Mouse (Mus musculus) hindbrain, embryonic 12.5 days (tissue): Measurements from ENCODE around the gene Exosc1. TPM values are rescaled to one million over a fixed set of nuclear protein-coding genes. Genes with fewer than 3 reads are reported as not detected.

Experiments
- ATAC-seq: fragments of 200-750 bp; cut with Nextera tagmentation; 2 replicates; pipeline ENCODE4 v1.8.0; 2017; ENCODE audit warnings: moderate TSS enrichment; ENCODE audit not compliant: low FRiP score
- H3K27ac ChIP-seq: fragments of 300-500 bp; sonication (generic); 2 replicates; pipeline ENCODE4 v1.5.1; 2016; ENCODE audit warnings: mild to moderate bottlenecking
- H3K27me3 ChIP-seq: fragments of 300-500 bp; sonication (generic); 2 replicates; pipeline ENCODE4 v1.6.1; 2016; ENCODE audit warnings: mild to moderate bottlenecking
- H3K36me3 ChIP-seq: fragments of 300-500 bp; sonication (generic); 2 replicates; pipeline ENCODE4 v1.6.1; 2016; ENCODE audit warnings: mild to moderate bottlenecking
- H3K4me1 ChIP-seq: fragments of 300-500 bp; sonication (generic); 2 replicates; pipeline ENCODE4 v1.6.1; 2016
- H3K4me2 ChIP-seq: fragments of 300-500 bp; sonication (generic); replicated peaks from 2 replicates; pipeline ENCODE4 v1.6.1; 2016; ENCODE audit warnings: mild to moderate bottlenecking
- H3K4me3 ChIP-seq: fragments of 300-500 bp; sonication (generic); 2 replicates; pipeline ENCODE4 v1.5.1; 2016; ENCODE audit warnings: mild to moderate bottlenecking
- H3K9ac ChIP-seq: fragments of 300-500 bp; sonication (generic); 2 replicates; pipeline ENCODE4 v1.6.1; 2016; ENCODE audit warnings: mild to moderate bottlenecking, moderate library complexity
- H3K9me3 ChIP-seq: fragments of 300-500 bp; sonication (generic); replicated peaks from 2 replicates; pipeline ENCODE4 v1.6.1; 2016; ENCODE audit warnings: mild to moderate bottlenecking
- WGBS: fragments of 180-500 bp; shearing (Covaris S2); methylation state at CpG from one replicate; pipeline ENCODE4 v1.1.7; 2016; 5-methylcytosine and 5-hydroxymethylcytosine counted together
- polyA plus RNA-seq: library from polyadenylated mRNA; unstranded; fragments of >200 nt; fragmentation: Nextera tagmentation; extraction: Ambion mirVana; gene quantifications from 2 replicates; pipeline ENCODE4 v1.2.1, GENCODE M21; 2016

Exosc1 gene
- polyA plus RNA-seq, result 63.1 and 64.4 TPM in 2 replicates

- H3K36me3 ChIP-seq, result peaks cover 37% of the 10 kb centered on the region
- H3K4me1 ChIP-seq, result peaks cover 19% of the 10 kb centered on the region
- peak; percentile 100 for ATAC-seq
- peak within 1 kb of the TSS; percentile 82 for H3K9ac ChIP-seq
- no peaks in the 10 kb centered on the region for H3K9me3 ChIP-seq
- H3K4me2 ChIP-seq, result peak within 1 kb of the TSS; percentile 92
- H3K27ac ChIP-seq, result peak within 1 kb of the TSS; percentile 64
- under 1% methylated on average over 47 of the region's 47 CpGs for whole genome bisulfite sequencing
- peak within 1 kb of the TSS; percentile 89 for H3K4me3 ChIP-seq
- no peaks in the 10 kb centered on the region for H3K27me3 ChIP-seq
Measured at GRCm38 (mm10) chr19:41933179-41934086, at the start of gene Exosc1, which contains the start of gene Zdhhc16. Gene Exosc1, minus strand, starts transcription at chr19:41933423. Gene Zdhhc16, plus strand, starts transcription at chr19:41933480.

- H3K4me1 ChIP-seq, result peaks cover 20% of the 10 kb centered on the region
- no peaks in the 10 kb centered on the region for H3K36me3 ChIP-seq
- H3K4me3 ChIP-seq, result peak overlapping the region; percentile 83
- H3K4me2 ChIP-seq, result peak overlapping the region; percentile 99
- H3K27me3 ChIP-seq, result peaks cover 15% of the 10 kb centered on the region
- WGBS, result 6% methylated on average over 4 of the region's 4 CpGs
- no peak overlapping the region for H3K27ac ChIP-seq
- no peak for ATAC-seq
- H3K9ac ChIP-seq, result peak overlapping the region; percentile 74; the same call in 1 of the 2 replicates
- no peaks in the 10 kb centered on the region for H3K9me3 ChIP-seq
Measured at GRCm38 (mm10) chr19:41982791-41983150, 49.5 kb upstream of the Exosc1 start.

- peaks cover 20% of the 10 kb centered on the region for H3K4me1 ChIP-seq
- peak overlapping the region; percentile 83 for H3K4me3 ChIP-seq
- peaks cover 15% of the 10 kb centered on the region for H3K27me3 ChIP-seq
- peak overlapping the region; percentile 83 for H3K27ac ChIP-seq
- under 1% methylated on average over 71 of the region's 74 CpGs for WGBS
- peak overlapping the region; percentile 99 for H3K4me2 ChIP-seq
- no peak for ATAC-seq
- no peaks in the 10 kb centered on the region for H3K9me3 ChIP-seq
- peak overlapping the region; percentile 74 for H3K9ac ChIP-seq
- no peaks in the 10 kb centered on the region for H3K36me3 ChIP-seq
Measured at GRCm38 (mm10) chr19:41981931-41982790, 48.9 kb upstream of the Exosc1 start.

GRCm38 (mm10) chr19:41981595-41981927, 48.3 kb upstream of the Exosc1 start, which contains the start of gene Ubtd1:
Gene Ubtd1, plus strand, starts transcription at chr19:41981763.
- Histone ChIP-seq H3K4me2 (peak within 1 kb of the TSS; percentile 99), H3K9me3 (no peaks in the 10 kb centered on the region), H3K27me3 (peaks cover 15% of the 10 kb centered on the region), H3K4me3 (peak within 1 kb of the TSS; percentile 83), H3K4me1 (peaks cover 20% of the 10 kb centered on the region), H3K9ac (peak within 1 kb of the TSS; percentile 74), H3K36me3 (no peaks in the 10 kb centered on the region), H3K27ac (peak within 1 kb of the TSS; percentile 83)
- 1% methylated on average over 32 of the region's 33 CpGs for WGBS
- ATAC-seq, result no peak

GRCm38 (mm10) chr19:41980819-41981594, 47.8 kb upstream of the Exosc1 start, which contains the start of gene Mms19:
Gene Mms19, minus strand, starts transcription at chr19:41981157.
- H3K4me3 ChIP-seq, result peak within 1 kb of the TSS; percentile 83
- H3K9ac ChIP-seq, result peak within 1 kb of the TSS; percentile 74
- under 1% methylated on average over 59 of the region's 68 CpGs for WGBS
- no peaks in the 10 kb centered on the region for H3K36me3 ChIP-seq
- peak within 1 kb of the TSS; percentile 83 for H3K27ac ChIP-seq
- ATAC-seq, result peak; percentile 97
- peaks cover 20% of the 10 kb centered on the region for H3K4me1 ChIP-seq
- peaks cover 15% of the 10 kb centered on the region for H3K27me3 ChIP-seq
- no peaks in the 10 kb centered on the region for H3K9me3 ChIP-seq
- H3K4me2 ChIP-seq, result peak within 1 kb of the TSS; percentile 99

GRCm38 (mm10) chr19:41980422-41980818, 47.2 kb upstream of the Exosc1 start:
- H3K27ac ChIP-seq, result peak overlapping the region; percentile 83
- peak overlapping the region; percentile 74 for H3K9ac ChIP-seq
- peak; percentile 26 for ATAC-seq
- no peaks in the 10 kb centered on the region for H3K9me3 ChIP-seq
- peak overlapping the region; percentile 99 for H3K4me2 ChIP-seq
- peaks cover 15% of the 10 kb centered on the region for H3K27me3 ChIP-seq
- no peaks in the 10 kb centered on the region for H3K36me3 ChIP-seq
- peaks cover 20% of the 10 kb centered on the region for H3K4me1 ChIP-seq
- peak overlapping the region; percentile 83 for H3K4me3 ChIP-seq
- WGBS, result under 1% methylated on average over 16 of the region's 16 CpGs

- ATAC-seq, result no peak
- WGBS, result 60% methylated on average over 13 of the region's 13 CpGs
- no peak overlapping the region for H3K4me3 ChIP-seq
- H3K4me2 ChIP-seq, result no peak overlapping the region
- H3K36me3 ChIP-seq, result peaks cover 1% of the 10 kb centered on the region
- no peaks in the 10 kb centered on the region for H3K9me3 ChIP-seq
- H3K9ac ChIP-seq, result no peak overlapping the region
- peaks cover 8% of the 10 kb centered on the region; the same call in 1 of the 2 replicates for H3K4me1 ChIP-seq
- H3K27ac ChIP-seq, result 0 out of 2 replicates have a peak overlapping the region, but pooled peaks have one; percentile 2
- H3K27me3 ChIP-seq, result no peaks in the 10 kb centered on the region
Measured at GRCm38 (mm10) chr19:41973891-41974794, 40.9 kb upstream of the Exosc1 start.

- peaks cover 3% of the 10 kb centered on the region; the same call in 1 of the 2 replicates for H3K4me1 ChIP-seq
- no peak overlapping the region for H3K27ac ChIP-seq
- H3K27me3 ChIP-seq, result no peaks in the 10 kb centered on the region
- no peak overlapping the region for H3K4me2 ChIP-seq
- over 99% methylated on average over 7 of the region's 7 CpGs for WGBS
- peaks cover 38% of the 10 kb centered on the region for H3K36me3 ChIP-seq
- no peaks in the 10 kb centered on the region for H3K9me3 ChIP-seq
- no peak overlapping the region for H3K9ac ChIP-seq
- no peak for ATAC-seq
- H3K4me3 ChIP-seq, result no peak overlapping the region
Measured at GRCm38 (mm10) chr19:41969618-41970017, 36.4 kb upstream of the Exosc1 start.

- no peak overlapping the region for H3K9ac ChIP-seq
- no peaks in the 10 kb centered on the region for H3K9me3 ChIP-seq
- no peak overlapping the region for H3K4me3 ChIP-seq
- H3K27me3 ChIP-seq, result no peaks in the 10 kb centered on the region
- no peaks in the 10 kb centered on the region for H3K4me1 ChIP-seq
- no peak for ATAC-seq
- peaks cover 89% of the 10 kb centered on the region for H3K36me3 ChIP-seq
- 85% methylated on average over 3 of the region's 3 CpGs for WGBS
- no peak overlapping the region for H3K4me2 ChIP-seq
- no peak overlapping the region for H3K27ac ChIP-seq
Measured at GRCm38 (mm10) chr19:41953574-41953973, 20.4 kb upstream of the Exosc1 start.

- Histone ChIP-seq H3K27ac (no peak overlapping the region), H3K4me3 (no peak overlapping the region), H3K4me2 (no peak overlapping the region), H3K27me3 (no peaks in the 10 kb centered on the region), H3K9me3 (no peaks in the 10 kb centered on the region), H3K36me3 (peaks cover 95% of the 10 kb centered on the region), H3K9ac (no peak overlapping the region), H3K4me1 (no peaks in the 10 kb centered on the region)
- no peak for ATAC-seq
- 89% methylated on average over 4 of the region's 4 CpGs for WGBS
Measured at GRCm38 (mm10) chr19:41952287-41952686, 19.1 kb upstream of the Exosc1 start.

- Histone ChIP-seq H3K27me3 (no peaks in the 10 kb centered on the region), H3K4me2 (no peak overlapping the region), H3K9me3 (no peaks in the 10 kb centered on the region), H3K9ac (no peak overlapping the region), H3K4me3 (no peak overlapping the region), H3K4me1 (no peaks in the 10 kb centered on the region), H3K36me3 (peaks cover 95% of the 10 kb centered on the region), H3K27ac (no peak overlapping the region)
- no peak for ATAC-seq
- 90% methylated on average over 7 of the region's 7 CpGs for WGBS
Measured at GRCm38 (mm10) chr19:41943841-41944240, 10.6 kb upstream of the Exosc1 start.
